10 mouse cellular contexts compared by ENCODE assay signal in the genomic region with DNA sequence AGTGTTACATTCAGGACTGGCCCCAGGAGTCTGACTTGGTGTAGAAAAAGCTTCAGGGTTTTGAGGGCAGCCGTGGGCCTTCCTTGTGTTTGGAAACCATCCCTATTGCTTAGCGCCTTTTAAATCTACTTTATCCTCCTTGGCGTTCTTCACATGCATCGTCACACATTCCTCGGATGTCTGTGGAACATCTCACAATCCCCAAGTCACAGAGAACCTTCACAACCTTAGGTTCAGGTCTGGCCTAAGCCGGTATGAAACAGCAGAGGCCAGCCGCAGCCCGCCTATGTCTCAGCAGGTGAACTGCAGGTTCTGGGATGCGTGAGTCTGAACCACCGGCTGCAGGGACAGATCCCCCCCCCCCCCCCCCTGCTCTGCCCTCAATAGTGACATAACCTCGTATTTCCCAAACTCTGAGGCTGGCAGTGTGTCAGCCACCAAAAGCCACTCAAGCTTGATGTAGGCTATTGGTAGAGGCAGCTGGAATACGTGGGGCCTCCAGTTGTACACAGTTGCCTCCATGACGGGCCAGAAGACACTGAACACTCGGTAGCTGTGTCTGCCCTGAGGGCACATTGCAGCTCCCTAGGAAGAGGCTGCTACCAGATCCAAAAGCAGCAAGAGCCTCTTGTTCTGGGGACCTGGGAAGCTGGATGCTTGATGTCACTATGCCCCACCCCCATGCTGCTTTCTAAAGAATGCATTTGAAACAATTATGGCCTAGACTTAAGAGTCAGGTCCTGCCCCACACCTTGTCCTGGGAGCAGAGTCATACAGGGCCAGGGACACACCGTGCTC. TPM values are rescaled to one million over a fixed set of nuclear protein-coding genes. Genes with fewer than 3 reads are reported as not detected.
A peak's percentile ranks its signal among the peaks of the same experiment; 100 is the strongest.
DNase-seq lines count a peak whose midpoint lies in the region; ATAC-seq and TF ChIP-seq lines count a peak whose summit lies in the region.
"Had no signal": no experiment of that assay in that cellular context is flagged by ENCODE, and none has a peak within 500 bp of the region (broad histone marks: within the 10 kb centered on the region; RNA-seq: fewer than 3 reads in every experiment).

No protein-coding gene starts in this region.

- no peak for TF ChIP-seq CTCF in gastrocnemius, adult 2 months (IDR thresholded peaks at IDR 0.05)

- H3K4me2 ChIP-seq in lung, embryonic 16.5 days (ENCODE audit: low read depth, low read length) = no peak overlapping the region
- H3K4me2 ChIP-seq in embryonic facial prominence, embryonic 12.5 days (replicated peaks) = no peak overlapping the region
- H3K4me2 ChIP-seq in stomach, embryonic 15.5 days = no peak overlapping the region

- H3K9ac ChIP-seq in lung, embryonic 16.5 days (ENCODE audit: low read length) = 0 out of 2 replicates have a peak overlapping the region, but pooled peaks have one; percentile 18
- H3K9ac ChIP-seq in embryonic facial prominence, embryonic 12.5 days = 0 out of 2 replicates have a peak overlapping the region, but pooled peaks have one; percentile 12
- no peak overlapping the region for H3K9ac ChIP-seq in stomach, embryonic 15.5 days

- peak overlapping the region; percentile 86 for H3K27ac ChIP-seq in gastrocnemius, adult 2 months
- H3K27ac ChIP-seq in lung, embryonic 16.5 days (ENCODE audit: low read length) = peak overlapping the region; percentile 16; the same call in 1 of the 2 replicates
- H3K27ac ChIP-seq in embryonic facial prominence, embryonic 12.5 days = no peak overlapping the region
- H3K27ac ChIP-seq in stomach, embryonic 15.5 days = 0 out of 2 replicates have a peak overlapping the region, but pooled peaks have one; percentile 36

- intact Hi-C loops in gastrocnemius, adult 2 months (cut with DNase I) = no loop called here
- intact Hi-C loops in left cerebral cortex, postnatal 14 days (cut with DNase I) = no loop called here

- 58% methylated on average over 15 of the region's 15 CpGs for WGBS in lung, embryonic 16.5 days
- 53% methylated on average over 15 of the region's 15 CpGs for WGBS in embryonic facial prominence, embryonic 12.5 days
- WGBS in stomach, embryonic 15.5 days = 68% methylated on average over 15 of the region's 15 CpGs

- H3K36me3 ChIP-seq in lung, embryonic 16.5 days (ENCODE audit: control insufficient read depth, insufficient read depth, low read length) = no peaks in the 10 kb centered on the region
- no peaks in the 10 kb centered on the region for H3K36me3 ChIP-seq in embryonic facial prominence, embryonic 12.5 days
- no peaks in the 10 kb centered on the region for H3K36me3 ChIP-seq in stomach, embryonic 15.5 days

- DNase-seq in gastrocnemius, adult 2 months = no peak
- no peak for DNase-seq in gastrocnemius, postnatal 25 days
- no peak for DNase-seq in lung, postnatal 10 days
- DNase-seq in spleen, postnatal 4 days (ENCODE audit: low spot score in 2 of 2) = no peak
- no peak for DNase-seq in left cerebral cortex, postnatal 14 days (ENCODE audit: low spot score in 2 of 2)
- DNase-seq: spleen, adult 18-20 months had no signal

- H3K9me3 ChIP-seq in lung, embryonic 16.5 days (ENCODE audit: control insufficient read depth, low read length) = no peaks in the 10 kb centered on the region
- no peaks in the 10 kb centered on the region for H3K9me3 ChIP-seq in embryonic facial prominence, embryonic 12.5 days
- no peaks in the 10 kb centered on the region for H3K9me3 ChIP-seq in stomach, embryonic 15.5 days

- no peak for ATAC-seq in lung, embryonic 16.5 days (ENCODE audit: low read depth)
- no peak for ATAC-seq in embryonic facial prominence, embryonic 12.5 days (ENCODE audit: insufficient number of reproducible peaks, insufficient read depth, low FRiP score, low TSS enrichment)
- ATAC-seq in stomach, embryonic 15.5 days (ENCODE audit: insufficient read depth, low FRiP score, low read depth) = no peak

- H3K4me1 ChIP-seq in lung, embryonic 16.5 days (replicated peaks; ENCODE audit: control insufficient read depth, insufficient read depth, low read length) = peaks cover 27% of the 10 kb centered on the region
- peaks cover 28% of the 10 kb centered on the region for H3K4me1 ChIP-seq in embryonic facial prominence, embryonic 12.5 days
- H3K4me1 ChIP-seq in stomach, embryonic 15.5 days = peaks cover 39% of the 10 kb centered on the region

- H3K4me3 ChIP-seq in gastrocnemius, adult 2 months = peak overlapping the region; percentile 51; the same call in 1 of the 2 replicates
- H3K4me3 ChIP-seq in lung, embryonic 16.5 days (ENCODE audit: low read length) = no peak overlapping the region
- no peak overlapping the region for H3K4me3 ChIP-seq in embryonic facial prominence, embryonic 12.5 days
- no peak overlapping the region for H3K4me3 ChIP-seq in stomach, embryonic 15.5 days (replicated peaks)

- no peaks in the 10 kb centered on the region for H3K27me3 ChIP-seq in lung, embryonic 16.5 days (ENCODE audit: control insufficient read depth, insufficient read depth, low read depth, low read length)
- no peaks in the 10 kb centered on the region for H3K27me3 ChIP-seq in embryonic facial prominence, embryonic 12.5 days
- H3K27me3 ChIP-seq in stomach, embryonic 15.5 days (replicated peaks) = no peaks in the 10 kb centered on the region
- H3K27me3 ChIP-seq: CH12.LX had no signal

RNA-seq across cellular contexts. Expression of gene Tpst2, which starts 4.6 kb away (rescaled TPM):
- 10 to 100 TPM; 12.6 to 25.4 TPM for total RNA-seq in gastrocnemius, adult 2 months (2021)
- total RNA-seq in gastrocnemius, postnatal 25 days (2021) = 10 to 100 TPM; 16.8 to 17.8 TPM
- polyA plus RNA-seq in lung, embryonic 16.5 days (2015; fragmentation: Nextera tagmentation; extraction: Ambion mirVana) = 66.8 and 67.9 TPM in 2 replicates
- polyA plus RNA-seq in embryonic facial prominence, embryonic 12.5 days (2016; fragmentation: Nextera tagmentation; extraction: Ambion mirVana) = 33.9 and 36.4 TPM in 2 replicates
- 40.8 and 44.4 TPM in 2 replicates for polyA plus RNA-seq in stomach, embryonic 15.5 days (2015; fragmentation: Nextera tagmentation; extraction: Ambion mirVana)
- total RNA-seq in left cerebral cortex, postnatal 14 days (2021) = 10 to 100 TPM; 41.3 to 42.9 TPM

RNA-seq across cellular contexts. Expression of gene Crybb1, which starts 25.4 kb away (rescaled TPM):
- total RNA-seq in gastrocnemius, adult 2 months (2021) = 1 to 10 TPM; 1.6 to 3.7 TPM
- total RNA-seq in gastrocnemius, postnatal 25 days (2021) = 1 to 10 TPM; 3.2 to 3.9 TPM
- 3.1 and 3.5 TPM in 2 replicates for polyA plus RNA-seq in lung, embryonic 16.5 days (2015; fragmentation: Nextera tagmentation; extraction: Ambion mirVana)
- 46.2 and 95.4 TPM in 2 replicates for polyA plus RNA-seq in embryonic facial prominence, embryonic 12.5 days (2016; fragmentation: Nextera tagmentation; extraction: Ambion mirVana)
- polyA plus RNA-seq in stomach, embryonic 15.5 days (2015; fragmentation: Nextera tagmentation; extraction: Ambion mirVana) = 4.0 TPM in 2 replicates
- 10 to 100 TPM; 12.9 to 14.5 TPM for total RNA-seq in left cerebral cortex, postnatal 14 days (2021)
- total RNA-seq: CH12.LX had no signal

RNA-seq across cellular contexts. Expression of gene Cryba4, which starts 28.7 kb away (rescaled TPM):
- under 1 TPM in 1 of 2 experiments, not detected in 1; 0.86 TPM for total RNA-seq in gastrocnemius, adult 2 months (2021)
- total RNA-seq in gastrocnemius, postnatal 25 days (2021) = under 1 TPM in 1 of 2 experiments, not detected in 1; 0.46 TPM
- polyA plus RNA-seq in lung, embryonic 16.5 days (2015; fragmentation: Nextera tagmentation; extraction: Ambion mirVana) = 0.84 and 1.0 TPM in 2 replicates
- 11.0 and 20.1 TPM in 2 replicates for polyA plus RNA-seq in embryonic facial prominence, embryonic 12.5 days (2016; fragmentation: Nextera tagmentation; extraction: Ambion mirVana)
- polyA plus RNA-seq in stomach, embryonic 15.5 days (2015; fragmentation: Nextera tagmentation; extraction: Ambion mirVana) = 1.7 TPM in 2 replicates
- 1 to 10 TPM; 1.2 to 1.5 TPM for total RNA-seq in left cerebral cortex, postnatal 14 days (2021)
- total RNA-seq: CH12.LX had no signal

RNA-seq across cellular contexts. Expression of gene Tfip11, which starts 45.1 kb away (rescaled TPM):
- total RNA-seq in gastrocnemius, adult 2 months (2021) = 10 to 100 TPM; 10.6 to 15.5 TPM
- total RNA-seq in gastrocnemius, postnatal 25 days (2021) = 10 to 100 TPM; 10.6 to 10.7 TPM
- polyA plus RNA-seq in lung, embryonic 16.5 days (2015; fragmentation: Nextera tagmentation; extraction: Ambion mirVana) = 31.1 TPM in 2 replicates
- 37.7 and 41.3 TPM in 2 replicates for polyA plus RNA-seq in embryonic facial prominence, embryonic 12.5 days (2016; fragmentation: Nextera tagmentation; extraction: Ambion mirVana)
- 23.3 and 25.3 TPM in 2 replicates for polyA plus RNA-seq in stomach, embryonic 15.5 days (2015; fragmentation: Nextera tagmentation; extraction: Ambion mirVana)
- total RNA-seq in left cerebral cortex, postnatal 14 days (2021) = 10 to 100 TPM; 37.1 to 37.9 TPM
